Mouse (Mus musculus): ENCODE data around the gene Pi4k2b.
"Not testable (repeated sequence)": the region's sequence is repeated elsewhere in the genome, so short reads cannot be mapped to it uniquely, and the experiment has no call there.

Pi4k2b gene

DNA sequence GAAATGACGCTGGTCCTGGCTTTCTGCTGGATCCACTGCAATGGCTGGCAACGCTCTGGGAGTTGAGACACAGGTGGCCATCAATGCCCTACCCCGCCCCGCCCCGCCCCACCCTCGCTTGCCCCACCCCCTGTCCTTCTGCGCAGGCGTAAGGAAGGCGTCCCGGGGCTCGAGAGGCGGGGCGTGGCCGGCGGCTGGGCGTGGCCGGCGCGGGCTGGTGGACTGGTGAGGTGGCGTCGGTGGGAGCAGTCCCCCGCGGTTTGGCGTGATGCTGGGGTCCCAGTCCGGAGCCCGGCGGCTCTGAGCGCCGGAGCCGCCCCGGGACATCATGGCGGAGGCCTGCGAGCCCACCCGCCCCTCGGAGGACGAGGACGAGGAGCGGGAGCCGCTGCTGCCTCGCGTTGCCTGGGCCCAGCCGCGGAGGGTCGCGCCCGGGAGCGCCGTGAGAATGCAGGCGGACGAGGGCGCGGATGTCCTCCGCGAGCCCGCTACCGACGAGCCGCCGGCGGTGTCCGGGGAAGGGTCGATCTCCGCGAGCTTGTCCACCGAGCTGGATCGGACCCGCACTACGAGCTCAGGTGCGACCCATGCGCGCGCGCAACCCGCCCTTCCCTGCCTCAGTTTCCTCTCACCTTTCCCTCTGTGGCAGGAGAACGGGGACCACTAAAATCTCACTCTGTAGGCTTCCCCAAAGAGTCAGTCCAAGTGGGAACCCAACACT is at the start of gene Pi4k2b:
Pi4k2b (plus strand) TSS at position 184 of the 721 bp plus-strand sequence.
- DNase-seq: peak; percentile 67 to 72

DNA sequence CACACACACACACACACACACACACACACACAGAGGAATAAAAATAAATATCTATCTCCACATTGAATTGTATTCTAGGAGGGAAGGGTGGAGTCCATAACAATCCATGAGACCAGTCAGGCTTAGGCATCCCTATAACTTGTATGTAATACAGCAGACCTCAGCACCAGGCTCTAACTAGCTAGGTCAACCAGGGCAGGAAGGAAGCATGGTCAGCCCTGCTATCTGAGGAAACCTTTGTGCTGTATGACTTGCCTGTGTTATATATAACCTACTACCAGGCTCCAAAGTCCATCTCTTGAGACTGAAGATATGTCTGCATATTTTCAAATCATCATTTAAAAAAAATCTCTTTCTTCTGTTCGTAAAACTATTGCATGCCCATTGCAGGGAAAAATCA is 44.1 kb upstream of the Pi4k2b start:
- no peak for DNase-seq

DNA sequence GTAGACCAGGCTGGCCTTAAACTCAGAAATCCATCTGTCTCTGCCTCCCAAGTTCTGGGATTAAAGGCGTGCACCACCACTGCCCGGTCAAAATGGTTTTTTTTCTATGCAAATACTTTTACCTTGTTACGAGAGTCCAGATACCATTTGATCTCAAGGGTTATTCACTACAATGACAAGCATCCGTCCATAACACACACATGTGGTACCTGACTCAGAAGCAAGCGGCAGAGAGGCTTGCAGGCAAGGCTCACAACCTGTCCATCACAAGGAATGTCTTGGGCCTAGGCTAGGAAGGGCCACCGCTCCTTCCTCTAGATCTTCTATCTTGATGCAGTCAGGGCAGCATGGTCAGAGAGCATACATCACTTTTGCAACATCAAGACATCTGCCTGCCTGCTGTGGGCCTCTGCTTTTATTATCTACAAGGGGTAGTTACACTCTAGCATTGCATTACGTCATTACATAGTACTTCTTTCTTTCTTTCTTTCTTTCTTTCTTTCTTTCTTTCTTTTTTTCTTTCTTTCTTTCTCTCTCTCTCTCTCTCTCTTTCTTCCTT is 43.4 kb upstream of the Pi4k2b start:
- DNase-seq: not testable (repeated sequence)

DNA sequence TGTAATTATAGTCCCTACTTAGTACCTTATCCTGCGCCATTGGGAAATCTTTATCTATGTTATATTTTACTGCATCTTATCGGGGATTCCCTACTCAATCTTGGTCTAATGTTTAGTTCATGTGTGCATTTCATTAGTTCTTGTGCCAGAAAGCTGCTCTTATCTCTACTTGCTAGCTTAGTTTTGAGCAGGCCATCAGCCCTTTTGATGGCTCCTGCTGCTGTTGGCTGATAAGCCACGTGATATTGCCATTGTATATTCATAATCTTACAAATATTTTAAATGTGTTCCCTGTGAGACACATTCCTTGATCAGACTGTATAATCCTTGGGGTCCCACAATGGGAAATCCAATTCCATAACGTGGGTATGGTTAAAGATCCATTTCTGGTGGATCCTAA is 36.8 kb upstream of the Pi4k2b start:
- DNase-seq: no peak

DNA sequence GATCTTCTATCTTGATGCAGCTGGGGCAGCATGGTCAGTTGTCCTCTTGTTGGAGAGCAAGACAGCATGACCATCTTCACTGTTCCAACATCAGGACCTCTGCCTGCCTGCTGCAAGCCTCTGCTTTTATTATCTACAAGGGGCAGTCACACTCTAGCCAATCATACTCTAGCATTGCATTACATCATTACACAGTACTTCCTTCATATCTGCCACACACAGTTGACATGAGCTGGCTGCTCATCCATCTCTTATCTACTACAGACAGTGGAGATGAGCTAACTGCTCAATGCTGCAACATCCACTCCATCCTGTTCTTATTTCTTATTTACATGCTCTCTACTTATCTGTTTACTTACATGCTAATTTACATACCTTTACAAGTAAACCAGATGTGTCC is 28.7 kb upstream of the Pi4k2b start:
- DNase-seq: no peak

DNA sequence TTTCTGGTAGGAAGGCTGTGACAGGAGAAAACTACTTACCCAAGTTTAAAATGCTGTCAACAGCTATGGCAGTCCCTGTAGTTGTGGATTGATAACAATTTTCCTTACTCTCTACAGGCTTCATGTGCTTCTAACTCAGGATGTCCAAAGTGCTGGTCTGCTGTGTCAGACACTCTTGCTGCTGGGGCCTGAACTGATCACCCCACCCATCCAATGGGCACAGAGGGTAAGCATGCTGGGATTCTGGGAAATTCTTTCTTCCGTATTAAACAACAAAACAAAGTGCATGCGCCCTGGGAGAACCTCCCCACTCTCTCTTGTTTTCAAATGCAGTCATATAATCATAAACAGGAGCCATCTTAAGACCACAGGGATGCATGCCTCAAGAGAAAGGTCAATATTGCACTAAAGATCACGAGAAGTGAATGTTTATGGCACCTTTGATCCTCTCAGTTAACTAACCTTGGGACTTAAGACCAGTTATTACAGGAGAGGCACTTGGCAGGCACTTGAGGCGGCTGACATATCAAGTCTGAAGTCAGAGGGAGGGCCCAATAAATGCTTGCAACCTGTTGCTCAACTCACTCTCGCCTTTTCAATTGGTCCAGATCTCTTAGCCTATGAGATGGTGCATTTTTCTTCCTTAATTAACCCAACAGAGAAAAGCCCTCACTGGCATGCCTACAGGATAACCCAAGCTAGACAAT is 24.5 kb upstream of the Pi4k2b start:
- no peak for DNase-seq

DNA sequence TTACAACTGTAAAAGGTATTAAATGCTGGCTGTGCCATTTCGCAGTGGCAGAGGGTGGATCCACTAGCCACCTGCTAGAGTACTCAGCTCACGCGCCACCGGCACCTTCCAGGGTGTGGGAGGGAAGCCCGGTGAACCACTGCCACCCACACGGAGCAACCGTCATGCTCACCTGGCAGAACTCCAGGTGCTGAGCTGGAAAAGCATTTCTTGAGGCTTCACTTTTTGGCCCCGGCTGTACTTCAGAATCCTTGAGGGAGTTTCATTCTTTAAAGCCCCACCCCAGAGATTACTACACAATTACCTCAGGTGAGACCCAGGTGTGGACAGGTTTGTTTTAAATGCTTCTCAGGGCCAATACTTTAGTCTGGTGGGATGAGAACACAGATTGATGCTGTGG is 20.4 kb upstream of the Pi4k2b start:
- DNase-seq: no peak

DNA sequence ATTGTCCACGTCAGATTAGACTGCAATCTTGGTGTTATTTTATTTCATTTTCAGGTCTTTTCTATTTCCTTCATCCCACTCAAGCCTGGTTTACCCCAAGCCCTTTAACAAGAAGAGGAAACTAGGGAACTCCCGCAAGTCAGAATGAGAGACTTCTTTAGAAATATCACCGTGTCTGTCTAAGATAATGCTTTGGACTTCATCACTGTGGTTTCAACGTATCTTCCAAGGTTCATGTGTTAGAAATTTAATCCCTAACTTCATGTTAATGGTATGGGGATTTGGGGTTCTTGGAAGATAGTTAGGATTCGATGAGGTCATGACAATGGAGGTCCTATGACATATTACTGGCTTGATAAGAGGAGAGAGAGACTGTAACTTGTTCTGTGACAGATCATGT is 13.6 kb upstream of the Pi4k2b start:
- DNase-seq: no peak

DNA sequence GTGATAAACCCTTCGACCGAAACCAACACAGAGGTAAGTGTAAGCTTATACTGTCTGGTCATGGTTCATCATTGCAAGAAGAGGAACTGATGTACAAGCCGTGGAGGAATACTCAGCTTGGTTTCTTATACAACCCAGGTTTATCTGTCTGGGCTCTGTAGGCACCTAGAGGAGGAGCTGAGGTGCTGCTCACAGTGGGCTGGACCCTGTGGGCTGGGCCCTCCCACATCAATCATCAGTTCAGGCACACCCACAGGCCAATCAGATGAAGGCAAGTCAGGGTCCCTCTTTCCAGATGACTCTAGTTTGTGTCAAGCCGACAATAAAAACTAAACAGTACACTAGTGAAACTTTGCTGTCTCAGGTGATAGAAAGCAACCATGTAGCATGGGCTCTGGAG is 8.6 kb upstream of the Pi4k2b start:
- DNase-seq: no peak

DNA sequence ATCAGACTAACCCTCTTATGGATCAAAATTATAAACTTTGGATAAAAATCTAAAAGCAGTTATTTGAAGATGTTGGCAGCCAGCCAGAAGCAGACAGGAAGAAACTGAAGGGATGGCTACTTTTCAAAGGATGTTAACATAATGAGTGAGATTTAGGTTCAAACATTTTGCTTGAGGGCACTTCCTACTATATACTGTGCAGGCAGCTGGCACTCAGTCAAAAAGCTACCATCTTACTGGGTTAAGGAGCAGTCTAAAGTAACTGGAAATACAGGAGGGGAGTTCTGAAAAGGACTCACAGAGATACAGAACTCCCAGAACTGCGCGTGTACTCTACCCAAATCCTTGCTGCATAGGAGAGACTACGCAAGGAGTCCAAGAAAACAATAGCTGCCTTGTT is 5.3 kb upstream of the Pi4k2b start:
- no peak for DNase-seq

DNA sequence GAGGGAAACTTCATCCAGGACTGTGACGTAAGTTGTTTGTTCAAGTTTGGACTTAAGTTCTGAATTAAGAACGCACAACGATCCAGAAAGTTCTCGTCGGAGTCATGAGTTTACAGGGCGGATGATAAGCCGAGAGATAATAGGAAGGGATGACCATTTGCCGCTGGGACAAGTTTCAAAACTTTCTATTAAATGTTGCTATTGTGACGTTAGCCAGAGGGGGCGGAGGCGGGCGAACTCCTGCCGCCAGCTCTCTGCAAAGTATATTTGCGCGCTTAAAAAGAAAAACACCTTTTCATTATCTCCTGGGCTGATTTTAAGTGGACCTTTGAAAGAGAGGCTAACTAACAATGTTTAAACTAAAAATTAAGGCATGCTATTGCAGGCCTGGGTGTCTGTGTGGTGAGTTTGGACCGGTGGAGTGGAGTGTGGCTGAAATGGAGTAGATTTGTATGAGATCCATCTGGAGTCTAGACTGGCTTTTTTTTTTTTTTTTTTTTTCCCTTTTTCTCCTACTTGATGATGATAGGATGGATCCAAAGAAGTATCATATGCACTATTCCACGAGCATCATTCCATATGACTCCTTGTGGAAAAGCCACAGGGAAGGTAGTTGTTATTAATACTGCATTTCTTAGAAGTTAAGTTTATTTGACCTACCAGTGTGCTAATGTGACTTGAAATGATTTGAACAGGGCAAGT is 889 bp downstream of the Pi4k2b start:
- DNase-seq: peak; percentile 6 to 10

DNA sequence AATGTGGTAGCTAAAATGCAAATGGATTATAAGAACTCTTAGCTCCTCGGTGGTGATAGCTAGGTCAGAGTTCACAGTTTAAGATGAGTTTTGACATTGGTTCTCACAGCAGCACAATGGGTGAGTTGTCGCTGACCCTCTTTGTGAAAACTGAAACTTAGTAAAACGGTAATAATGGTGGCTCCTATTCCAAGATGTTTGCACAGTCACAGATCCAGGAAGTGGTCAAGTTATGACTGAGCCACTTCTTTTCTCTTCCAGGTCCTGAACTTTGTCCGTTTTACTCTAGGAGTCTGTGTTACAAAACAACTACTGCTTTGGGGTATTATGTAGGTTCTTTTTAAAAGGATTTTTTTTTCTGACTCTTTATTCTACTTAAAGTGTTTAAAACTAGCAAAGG is 1.9 kb downstream of the Pi4k2b start:
- no peak for DNase-seq

DNA sequence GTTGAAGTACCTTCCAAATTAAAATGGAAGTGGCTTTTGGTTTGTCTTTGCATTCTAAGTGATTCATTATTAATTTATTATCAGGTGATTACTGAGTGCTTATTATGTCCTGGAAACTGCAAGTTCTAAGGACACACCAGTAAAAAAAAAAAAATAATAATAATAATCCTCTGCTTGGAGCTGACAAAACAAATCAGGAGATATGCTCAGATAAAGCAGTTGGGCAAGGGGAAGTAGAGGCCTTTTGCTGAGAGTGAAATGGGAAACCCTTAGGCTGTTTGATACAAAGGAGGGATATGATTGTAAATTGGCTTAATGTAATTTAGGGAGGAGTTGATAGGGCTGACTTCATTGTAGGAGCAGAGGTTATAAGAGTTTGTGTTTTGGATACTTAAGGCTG is 5.5 kb downstream of the Pi4k2b start:
- no peak for DNase-seq

DNA sequence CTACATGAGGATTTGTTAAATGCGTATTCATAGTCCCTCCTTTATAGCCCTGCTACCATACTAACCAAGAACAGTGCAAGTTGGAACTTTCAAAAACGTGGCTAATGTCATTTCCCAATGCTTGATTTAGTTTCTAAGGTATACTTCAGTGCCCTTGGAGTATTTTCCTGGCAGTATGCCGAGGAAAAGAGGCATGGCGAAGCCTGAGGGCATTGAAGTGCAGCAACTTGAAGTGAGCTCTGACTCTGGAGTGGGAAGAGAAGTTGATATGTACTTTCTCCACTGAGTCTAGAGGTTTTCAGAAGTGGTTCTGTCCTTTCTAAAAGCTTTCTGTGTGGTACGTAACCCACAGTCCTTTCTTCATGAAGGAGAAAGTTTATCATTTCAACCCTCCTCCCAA is 7.4 kb downstream of the Pi4k2b start:
- no peak for DNase-seq

DNA sequence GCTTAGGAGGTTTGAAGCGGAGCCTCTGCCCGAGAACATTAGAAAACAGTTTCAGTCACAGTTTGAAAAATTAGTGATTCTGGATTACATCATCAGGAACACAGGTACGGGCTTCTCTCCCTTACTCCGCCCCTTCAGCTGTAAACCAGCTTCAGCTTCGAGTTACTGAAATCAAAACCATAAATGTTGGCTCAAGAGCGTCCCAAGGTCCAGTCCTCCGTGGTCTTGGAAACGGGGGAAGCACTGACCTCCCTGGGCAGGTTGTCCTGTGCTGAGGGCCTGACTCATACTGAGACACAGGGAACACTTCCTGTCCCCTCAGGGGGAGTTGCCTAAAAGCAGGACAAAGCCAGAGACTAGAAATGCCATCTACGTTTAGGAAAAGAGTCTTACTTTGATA is 11.8 kb downstream of the Pi4k2b start:
- no peak for DNase-seq

DNA sequence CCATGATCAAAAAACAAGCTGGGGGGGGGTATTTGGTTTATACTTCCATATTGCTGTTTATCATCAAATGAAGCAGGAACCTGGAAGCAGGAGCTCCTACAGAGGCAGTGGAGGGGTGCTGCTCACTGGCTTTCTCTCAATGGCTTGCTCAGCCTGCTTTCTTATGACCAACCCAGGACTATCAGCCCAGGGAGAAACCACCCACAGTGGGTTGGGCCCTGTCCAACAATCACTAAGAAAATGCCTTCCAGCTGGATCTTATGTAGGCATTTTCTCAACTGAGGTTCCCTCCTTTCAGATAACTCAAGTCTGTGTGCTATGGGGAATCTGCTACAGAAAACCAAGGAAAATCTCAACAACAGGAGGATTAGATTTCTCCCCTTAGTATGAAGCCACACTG is 12.8 kb downstream of the Pi4k2b start:
- DNase-seq: no peak

DNA sequence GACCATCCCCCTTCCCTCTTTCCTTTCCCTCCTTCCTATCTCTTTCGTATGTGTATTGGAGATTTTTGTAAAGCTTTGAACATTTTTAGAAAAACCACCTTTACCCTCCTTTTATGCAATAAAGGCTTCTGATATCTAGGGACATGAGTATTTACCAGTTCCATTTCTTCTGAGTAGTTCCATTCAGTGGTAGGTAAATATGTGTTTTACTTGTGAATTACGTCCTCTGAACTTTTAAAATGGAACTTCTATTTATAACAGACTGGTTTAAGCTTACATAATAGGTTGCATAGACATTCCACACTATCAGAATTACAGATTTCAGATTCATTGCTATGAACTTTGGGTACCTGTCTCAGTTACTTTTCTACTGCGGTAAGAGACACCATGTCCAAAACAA is 14.0 kb downstream of the Pi4k2b start:
- DNase-seq: no peak

DNA sequence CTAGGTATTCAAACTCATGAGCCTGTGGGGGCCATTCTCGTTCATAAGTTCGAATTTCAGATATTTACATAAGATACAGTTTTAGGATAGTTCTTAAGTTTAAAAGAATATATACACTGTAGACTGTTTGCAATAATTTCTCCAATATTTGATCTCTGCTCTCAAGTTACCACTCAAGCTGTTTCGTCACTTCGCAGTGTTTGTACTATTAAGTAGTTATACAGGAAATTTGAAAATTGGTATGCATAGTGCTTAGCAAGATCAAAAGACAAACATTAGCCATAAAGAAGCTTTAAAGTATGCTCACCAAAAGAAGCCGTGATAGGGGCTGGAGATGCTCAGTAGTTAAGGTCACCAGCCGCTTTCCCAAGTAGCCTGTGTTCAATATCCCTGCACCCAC is 14.6 kb downstream of the Pi4k2b start:
- no peak for DNase-seq

DNA sequence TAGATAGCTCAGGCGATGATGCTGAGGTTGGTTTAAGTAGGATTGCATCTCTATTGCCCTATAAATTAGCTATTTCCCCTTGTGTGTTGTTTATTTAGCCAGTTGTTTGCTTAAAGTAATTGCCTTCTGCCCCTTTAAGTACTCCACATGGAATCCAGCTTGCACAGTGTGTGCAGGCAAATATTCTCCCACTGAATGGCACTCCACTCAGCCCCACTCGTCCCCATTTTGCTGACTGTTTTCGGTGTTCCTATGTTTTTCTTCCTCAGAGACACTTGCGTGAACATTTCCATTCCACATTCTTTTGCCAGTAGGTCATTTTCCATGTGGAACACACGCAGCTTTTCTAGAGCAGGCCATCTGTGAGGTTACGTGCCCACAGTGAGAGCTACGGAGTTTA is 21.2 kb downstream of the Pi4k2b start:
- no peak for DNase-seq

DNA sequence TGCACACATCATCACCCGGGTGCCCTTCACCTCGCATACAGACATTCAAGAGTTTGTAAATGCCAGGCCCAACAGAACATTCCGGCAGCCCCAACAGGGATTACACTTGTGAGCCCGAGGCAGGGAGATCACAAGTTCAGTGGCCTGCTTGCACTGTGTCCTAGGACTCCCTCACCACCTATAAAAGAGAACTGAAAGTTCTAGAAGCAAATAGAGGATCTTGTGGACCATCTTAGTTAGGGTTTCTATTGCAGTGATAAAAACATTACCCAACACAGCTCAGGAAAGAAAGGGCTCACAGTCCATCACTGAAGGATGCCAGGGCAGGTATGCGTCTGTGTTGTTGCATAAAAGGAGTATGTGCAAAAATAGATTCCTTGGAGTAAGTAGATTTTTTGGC is 32.9 kb downstream of the Pi4k2b start:
- no peak for DNase-seq

DNA sequence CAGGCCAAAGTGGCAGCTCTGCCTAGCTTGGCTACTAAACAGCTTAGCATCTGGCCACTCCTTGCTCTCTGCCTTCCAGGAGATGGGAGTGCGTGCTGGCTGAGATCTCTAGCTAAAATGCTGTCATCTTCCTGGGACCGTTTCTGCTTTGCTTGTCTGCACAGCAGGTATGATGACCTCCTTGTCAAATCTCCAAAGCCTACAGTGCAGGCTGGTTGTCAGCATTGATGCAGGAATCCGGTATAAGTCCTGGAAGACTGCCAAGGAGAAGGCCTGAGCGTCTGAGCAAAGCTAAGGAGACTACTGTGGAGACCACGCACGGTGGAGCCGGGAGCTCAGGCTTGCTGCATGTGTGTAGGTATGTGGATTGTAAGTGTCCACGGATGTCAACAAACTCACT is 33.9 kb downstream of the Pi4k2b start, which contains the start of gene Zcchc4:
Zcchc4 (plus strand) TSS at position 173 of the 400 bp plus-strand sequence.
- no peak for DNase-seq

DNA sequence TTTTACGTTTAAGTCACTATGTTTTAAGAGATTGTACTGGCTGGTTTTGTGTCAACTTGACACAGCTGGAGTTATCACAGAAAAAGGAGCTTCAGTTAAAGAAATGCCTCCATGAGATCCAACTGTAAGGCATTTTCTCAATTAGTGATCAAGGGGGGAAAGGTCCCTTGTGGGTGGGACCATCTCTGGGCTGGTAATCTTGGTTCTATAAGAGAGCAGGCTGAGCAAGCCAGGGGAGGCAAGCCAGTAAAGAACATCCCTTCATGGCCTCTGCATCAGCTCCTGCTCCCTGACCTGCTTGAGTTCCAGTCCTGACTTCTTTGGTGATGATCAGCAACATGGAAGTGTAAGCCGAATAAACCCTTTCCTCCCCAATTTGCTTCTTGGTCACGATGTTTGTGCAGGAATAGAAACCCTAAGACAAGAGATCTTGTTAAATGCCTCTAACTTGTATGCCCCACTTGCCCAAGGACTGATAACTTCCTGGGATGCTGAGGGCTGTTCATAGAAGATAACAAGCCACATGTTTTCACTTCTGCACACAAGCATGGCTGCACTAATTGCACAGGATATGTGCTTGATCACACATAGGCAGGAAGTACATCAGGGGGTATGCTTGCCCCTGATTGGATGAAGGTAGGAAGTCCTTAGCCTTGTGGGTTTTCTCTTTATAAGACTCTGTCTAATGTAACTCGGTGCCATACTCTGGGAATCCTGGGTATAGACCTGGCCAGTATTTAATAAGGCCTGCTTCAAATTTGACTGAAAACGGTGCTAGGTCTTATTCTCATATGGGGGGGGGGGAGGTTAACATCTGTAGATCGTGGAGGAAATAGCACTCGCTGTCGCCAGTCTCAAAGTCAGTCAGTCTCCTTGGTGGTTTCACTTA is 35.3 kb downstream of the Pi4k2b start:
- DNase-seq: not testable (repeated sequence)

Measured in thymus, adult 18-20 months (tissue).